Mouse (Mus musculus): Measurements from ENCODE around the gene Socs3.

The Socs3 gene

DNA sequence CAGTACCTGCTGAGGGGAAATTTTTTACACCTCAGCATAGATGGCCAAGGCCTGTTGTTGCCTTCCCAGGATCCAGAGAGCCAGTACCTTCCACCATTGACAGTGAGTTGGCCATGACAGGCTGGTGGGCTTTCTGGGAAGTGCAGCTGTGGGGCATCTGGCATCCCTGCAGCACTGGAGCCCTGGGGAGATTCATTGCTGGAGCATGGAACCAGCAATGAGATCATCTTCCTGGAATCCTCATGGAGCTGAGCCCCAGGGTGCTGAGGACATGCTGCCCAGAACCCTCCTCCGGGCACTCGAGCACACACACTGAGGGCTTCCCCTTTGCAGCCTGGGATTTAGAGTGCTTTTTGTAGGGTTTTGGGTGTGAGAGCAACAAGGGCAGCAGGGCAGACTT, 25.4 kb upstream of the Socs3 start:
- DNase-seq = no peak

DNA sequence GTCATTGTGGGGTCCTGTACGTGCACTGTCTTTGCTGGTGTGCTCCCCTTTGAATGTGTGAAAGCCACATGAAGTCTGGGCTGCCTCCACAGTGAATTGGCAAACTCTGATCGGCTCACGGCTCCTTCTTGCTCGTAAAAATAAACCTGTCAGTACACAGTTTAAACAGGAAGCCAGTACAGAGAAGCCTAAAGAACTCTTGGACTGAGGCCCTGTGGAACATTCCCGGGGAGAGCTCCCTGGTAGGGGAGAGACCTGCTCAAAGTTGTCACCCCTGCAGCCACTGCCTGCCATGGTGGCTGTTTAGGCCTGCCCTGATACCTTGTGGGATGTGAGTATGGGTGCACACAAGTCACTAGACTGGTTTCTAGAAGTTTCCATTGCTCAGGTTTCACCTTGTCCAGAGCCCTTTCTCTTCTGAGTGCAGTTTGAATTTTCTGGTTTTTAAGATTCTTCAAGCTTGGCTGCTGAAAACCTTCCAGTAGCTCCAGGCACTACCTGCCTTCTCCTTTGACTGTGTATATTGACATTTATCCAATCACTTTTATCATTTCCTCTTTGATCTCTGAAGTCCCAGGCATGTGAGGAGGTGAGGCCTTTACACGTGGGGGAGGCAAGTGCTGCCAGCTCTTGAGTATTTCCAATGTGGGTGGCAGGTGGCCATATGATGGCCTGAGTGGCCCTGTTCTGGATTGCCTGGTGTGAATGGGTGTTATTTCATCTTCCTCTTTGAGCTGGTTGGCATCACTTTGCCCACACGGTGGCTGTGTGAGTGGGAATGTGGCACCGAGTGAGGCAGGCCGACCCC, 24.6 kb upstream of the Socs3 start:
- DNase-seq = peak; percentile 36 to 70

DNA sequence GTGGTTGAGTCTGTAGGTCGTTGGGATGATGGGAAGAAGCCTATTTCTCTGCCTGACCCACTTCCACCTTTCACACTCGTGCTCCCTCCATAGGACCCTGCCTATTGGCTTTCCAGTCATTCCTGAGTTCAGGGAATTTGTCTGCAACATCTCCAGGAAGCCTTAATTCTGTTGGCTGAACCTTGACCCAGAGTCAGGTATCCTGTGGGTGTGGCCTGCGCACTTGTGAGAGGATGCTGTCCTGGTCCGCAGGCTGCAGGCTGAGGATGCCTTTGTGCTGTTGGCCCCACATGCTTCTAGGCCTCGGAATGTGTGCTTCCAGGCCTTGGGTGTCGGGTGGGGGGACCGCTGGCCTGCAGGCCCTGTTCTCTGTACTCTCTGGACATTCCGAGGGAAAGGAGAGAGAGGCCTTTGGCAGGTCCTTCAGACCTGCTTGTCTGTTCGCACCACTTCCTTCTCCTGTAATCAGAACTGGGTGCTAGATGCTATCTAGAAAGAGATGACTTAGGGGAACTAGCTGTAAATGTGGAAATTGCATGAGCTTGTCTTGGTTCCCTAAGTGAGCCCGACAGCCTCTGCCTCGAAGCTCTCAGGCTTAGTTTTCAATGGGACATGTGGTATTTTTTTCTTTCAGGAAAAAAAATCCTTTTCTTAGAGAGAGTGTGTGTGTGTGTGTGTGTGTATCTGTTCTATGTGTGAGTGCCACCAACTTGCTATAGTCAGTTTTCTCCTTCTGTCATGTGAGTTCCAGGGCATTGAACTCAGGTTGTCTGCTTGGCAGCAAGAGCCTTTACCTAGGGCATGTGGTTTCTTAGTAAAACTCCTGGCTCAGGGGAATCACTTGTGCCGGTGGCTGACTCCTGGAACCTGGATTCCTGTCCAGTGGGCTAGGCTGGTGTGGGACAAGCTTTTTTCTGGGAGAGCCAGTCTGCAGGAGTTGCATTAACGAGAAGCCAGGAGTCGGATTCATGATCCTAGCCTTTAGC, 23.6 kb upstream of the Socs3 start:
- no peak for DNase-seq

DNA sequence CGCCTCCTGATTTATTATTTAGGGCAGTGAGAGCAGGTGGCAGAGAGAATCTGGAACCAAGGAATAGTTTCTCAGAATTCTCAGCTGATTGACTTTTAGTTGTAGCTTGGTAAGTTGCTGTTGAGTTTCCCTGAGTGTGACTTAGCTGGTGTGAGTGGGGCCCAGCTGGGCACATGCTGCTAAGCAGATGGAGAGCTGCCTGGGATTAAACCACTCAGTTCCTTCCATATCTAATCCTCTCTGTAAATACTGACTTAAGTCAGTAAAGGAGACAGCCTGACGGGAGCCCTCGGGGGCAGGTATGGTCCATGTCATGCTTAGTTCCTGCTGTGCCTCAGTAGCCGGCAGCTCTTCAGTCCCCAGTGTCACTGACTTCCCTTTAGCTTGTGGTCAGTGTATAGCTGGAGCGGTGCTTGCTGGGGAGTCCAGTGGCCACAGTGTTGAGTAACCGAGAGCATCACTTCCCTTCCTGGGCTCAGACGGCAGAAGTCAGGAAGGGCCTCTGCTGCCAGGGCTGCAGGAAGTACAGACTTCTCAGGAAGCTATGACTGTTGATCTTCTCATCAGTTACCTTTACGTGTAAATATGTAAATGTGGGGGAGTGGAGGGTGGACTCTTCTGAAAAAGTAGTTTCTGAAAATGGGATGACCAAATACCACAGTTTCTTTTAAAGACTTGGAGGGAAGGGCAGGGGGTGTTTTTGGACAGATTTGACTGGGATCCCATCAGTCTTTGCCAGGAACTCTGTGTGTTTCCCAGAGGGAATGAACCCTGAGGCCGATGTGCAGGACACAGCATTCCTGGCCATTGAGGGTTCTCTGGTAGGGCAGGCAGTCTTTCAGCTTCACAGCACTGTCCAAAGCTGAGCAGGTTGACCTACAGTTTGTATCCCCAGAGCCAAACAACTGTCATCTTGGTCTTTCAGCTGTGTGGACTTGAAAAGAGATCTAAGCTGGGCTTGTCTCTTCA, 21.9 kb upstream of the Socs3 start:
- peak in 1 of 2 experiments; percentile 61 for DNase-seq

DNA sequence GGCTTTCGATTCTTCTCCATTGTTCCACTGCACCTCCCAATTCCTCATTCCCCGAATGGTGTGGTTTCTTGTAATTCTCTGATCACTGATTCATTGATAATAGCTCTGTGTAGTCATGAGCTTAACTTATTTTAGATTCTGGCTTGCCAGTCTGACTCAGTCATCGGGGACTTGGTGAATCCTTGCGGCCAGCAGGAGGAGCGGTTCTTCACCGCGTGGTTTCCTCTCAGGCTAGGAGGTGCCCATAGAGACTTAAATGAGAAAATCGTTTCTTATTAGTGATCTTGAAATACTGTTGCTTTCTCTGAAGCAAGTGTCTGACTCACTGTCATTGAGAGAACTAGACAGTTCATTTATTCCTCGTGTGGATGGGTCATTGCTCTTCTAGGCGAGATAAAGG, 20.1 kb upstream of the Socs3 start:
- DNase-seq = no peak

DNA sequence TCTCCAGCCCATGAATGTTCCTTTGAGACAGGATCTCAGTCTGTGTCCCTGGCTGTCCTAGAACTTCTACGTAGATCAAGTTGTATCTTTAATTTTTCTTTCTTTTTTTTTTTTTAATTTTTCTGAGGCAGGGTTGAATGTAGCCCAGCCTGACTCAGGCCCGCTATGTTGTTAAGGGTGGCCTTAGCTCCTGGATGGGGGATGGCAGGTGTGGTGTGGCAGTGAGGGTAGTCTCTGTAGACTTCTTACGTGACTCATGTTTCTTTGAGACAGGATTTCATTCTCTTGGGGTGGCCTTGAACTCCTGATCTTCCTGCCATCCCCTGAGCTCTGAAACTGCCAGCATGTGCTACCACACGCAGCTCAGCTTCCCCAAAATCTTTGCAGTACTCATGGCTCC, 19.4 kb upstream of the Socs3 start:
- no peak for DNase-seq

DNA sequence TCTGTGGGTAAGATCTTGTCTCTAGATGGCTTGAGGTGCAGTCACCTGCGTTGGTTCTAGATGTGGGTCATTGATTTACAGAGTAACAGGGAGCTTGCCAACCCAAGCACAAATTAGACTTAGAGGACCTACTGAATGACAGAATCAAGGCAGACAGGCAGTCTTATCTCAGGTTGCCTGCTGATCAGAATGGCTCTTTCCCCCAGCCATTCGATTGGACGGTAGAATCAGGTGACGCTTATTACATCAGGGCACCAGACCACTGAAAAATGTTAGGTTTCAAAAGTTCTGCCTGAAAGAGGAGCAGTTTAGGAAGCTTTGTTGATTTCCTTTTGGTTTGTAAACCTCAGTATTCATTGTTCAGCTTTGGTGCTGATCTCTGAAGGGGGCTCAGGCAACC, 18.1 kb upstream of the Socs3 start:
- peak in 1 of 2 experiments; percentile 44 for DNase-seq

DNA sequence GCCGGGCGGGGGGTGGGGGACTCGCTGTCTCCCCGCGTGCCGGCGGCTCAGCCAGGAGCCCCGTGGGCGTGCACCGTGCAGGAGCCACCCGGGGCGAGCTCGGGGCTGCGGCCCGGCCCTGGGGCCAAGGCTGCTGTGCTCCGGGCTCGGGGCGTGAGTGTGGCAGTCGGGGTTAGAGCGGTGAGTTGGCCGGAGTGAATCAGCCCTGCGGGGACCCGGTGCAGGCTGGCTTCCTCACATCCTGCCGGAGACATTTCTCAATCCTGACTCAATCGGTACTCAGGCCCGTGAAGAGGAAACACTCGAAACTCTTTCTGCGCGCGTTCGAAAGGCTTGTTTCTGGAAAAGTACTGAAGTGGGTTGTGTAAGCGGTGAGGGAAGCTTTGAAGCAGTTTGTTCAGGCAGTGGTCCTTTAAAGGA, 17.2 kb upstream of the Socs3 start:
- no peak for DNase-seq

DNA sequence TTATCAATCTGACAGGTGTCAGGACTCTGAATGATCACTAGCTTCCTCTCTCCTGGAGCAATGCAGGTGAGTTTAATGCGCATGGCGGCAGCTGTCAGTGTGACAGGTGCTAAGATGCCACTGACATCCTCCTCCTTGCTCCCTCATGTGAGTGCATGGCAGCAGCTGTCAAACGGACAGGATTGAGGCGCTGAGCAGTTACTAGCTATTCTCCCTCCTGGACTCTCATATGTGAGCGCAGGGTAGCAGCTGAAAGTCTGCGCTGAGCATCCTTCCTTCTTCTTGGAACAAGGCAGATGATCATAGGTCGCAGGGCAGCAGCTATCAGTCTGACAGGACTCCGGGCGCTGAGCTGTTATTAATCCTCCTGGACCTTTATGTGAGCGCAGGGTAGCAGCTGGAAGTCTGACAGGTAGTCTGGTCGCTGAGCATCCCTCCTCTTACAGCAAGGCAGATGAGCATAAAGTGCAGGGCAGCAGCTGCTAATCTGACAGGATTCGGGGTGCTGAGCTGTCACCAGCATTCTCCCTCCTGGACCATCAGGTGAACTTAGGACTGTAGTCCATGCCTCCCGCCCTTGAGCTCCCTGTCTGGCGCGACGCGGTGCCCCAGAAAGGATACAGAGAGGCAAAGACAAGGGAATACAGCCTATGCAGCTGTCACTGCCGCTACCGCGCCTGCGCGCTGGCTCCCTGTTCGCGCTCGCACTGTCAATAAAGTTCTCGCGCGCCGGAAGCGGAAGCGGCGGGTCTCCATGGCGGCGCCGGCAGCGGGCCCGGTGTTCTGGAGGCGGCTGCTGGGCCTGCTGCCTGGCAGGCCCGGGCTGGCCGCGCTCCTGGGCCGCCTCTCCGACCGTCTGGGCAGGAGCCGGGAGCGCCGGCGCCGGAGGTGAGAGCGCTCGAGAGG, 16.5 kb upstream of the Socs3 start, which contains the start of gene Pgs1:
TSS of gene Pgs1 (plus strand) at position 167 of the 906 bp plus-strand sequence.
- DNase-seq = peak; percentile 90 to 94

DNA sequence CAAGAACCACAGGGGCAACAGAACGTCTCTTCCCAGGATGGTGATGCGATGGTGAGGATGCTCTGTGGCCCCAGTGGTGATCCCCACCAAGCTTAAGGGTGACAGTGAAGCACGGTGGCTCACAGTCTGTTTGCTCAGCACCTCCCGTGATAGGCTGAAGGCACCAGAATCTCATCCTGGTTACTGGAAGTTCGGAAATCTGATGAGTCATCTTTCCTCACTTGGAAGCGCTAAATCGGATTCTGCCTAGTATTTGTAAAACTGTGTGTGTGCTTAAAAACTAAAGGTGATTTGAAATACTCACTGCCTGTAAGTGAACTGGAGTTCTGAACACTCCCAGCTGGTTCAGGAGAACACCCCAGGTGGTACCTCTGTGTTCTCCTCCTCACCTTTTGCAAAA, 13.9 kb upstream of the Socs3 start:
- no peak for DNase-seq

DNA sequence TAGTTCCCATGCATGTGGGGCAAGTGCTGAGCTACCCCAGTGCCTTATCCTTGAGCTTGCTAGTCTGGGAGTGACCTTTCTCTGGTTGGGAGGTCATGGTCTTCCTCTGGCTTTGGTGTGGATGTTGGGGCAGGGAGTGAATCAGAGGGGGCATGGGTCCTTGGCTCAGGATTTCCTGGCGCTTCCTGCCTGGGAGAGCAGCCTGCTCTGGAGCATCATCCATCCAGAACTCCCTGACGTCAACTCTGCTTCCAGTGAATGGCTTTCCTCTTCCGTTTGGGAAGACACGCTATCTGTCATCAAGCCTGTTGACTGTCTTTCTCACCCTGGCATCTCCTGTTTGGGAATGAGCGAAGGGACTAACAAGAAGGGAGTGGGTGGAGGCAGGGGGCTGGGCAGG, 12.6 kb upstream of the Socs3 start:
- DNase-seq = peak; percentile 40 to 72

DNA sequence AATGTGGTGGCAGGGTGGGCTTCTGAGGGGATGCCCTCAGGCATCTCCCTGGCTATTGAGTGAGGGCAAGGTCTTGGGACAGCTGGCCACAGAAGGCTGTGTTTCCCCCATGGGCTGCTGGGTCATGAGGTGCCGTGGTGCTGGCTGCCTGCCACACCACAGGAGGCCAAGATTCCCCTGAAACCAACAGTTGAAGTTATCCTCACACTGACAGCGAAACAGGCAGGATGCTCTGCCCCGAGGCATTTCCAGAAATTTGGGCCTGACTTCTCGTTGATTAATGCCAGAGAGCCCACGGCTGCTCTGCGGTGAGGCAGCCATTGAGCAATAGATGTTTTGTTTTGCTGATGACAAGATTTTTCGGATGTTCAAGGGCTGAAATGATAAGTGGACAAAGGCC, 9.5 kb upstream of the Socs3 start:
- no peak for DNase-seq

DNA sequence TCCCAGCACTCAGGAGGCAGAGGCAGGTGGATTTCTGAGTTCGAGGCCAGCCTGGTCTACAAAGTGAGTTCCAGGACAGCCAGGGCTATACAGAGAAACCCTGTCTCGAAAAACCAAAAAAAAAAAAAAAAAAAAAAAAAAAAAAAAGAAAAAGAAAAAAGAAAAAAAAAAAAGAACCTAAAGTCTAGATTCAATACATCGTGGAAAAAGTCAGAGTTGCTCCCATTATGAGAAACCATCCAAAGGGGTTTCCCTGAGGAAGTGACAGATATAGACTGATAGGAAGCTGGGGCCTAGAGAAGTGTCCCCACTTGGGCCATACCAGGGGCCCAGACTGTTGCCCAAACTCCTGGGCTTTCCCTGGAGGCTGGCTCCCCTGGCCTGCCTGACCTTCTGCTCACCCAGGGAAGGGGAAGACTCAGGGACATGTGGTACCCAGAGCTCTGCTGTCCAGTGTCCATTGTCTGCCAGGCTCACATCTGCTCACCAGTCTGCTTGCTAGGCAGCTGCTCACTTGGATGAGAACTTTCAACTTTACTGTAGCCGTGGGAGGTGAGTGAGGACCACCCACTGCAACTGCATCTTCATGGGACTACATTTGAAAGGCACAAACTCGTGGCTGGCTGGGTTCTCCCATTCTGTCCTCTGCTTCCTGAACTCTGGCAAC, 8.0 kb upstream of the Socs3 start:
- no peak for DNase-seq

DNA sequence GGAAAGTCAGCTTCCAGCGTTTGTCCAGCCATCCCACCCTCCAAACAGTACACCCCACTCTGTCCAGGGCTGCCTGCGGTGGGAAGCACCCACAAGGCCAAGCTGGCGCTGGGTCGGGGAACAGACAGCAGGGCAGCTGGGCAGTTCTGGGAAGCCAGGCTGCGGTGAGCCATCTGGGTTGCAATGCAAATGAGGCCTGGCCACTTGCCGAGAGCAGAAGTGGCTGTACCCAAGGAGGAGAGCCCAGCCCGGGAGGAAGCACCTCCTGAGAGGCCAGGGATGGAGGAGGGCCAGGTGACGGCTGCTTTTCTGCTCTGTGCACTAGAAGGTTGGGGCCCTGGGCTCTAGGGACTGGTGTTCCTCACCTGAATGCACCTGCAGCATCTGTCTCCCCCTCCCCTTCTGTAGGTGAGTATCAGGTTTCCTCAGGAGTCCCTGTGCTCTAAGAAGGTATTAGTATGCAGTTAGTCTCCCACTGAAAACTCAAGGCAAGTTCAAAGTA, 6.3 kb upstream of the Socs3 start:
- DNase-seq = peak; percentile 76 to 79

DNA sequence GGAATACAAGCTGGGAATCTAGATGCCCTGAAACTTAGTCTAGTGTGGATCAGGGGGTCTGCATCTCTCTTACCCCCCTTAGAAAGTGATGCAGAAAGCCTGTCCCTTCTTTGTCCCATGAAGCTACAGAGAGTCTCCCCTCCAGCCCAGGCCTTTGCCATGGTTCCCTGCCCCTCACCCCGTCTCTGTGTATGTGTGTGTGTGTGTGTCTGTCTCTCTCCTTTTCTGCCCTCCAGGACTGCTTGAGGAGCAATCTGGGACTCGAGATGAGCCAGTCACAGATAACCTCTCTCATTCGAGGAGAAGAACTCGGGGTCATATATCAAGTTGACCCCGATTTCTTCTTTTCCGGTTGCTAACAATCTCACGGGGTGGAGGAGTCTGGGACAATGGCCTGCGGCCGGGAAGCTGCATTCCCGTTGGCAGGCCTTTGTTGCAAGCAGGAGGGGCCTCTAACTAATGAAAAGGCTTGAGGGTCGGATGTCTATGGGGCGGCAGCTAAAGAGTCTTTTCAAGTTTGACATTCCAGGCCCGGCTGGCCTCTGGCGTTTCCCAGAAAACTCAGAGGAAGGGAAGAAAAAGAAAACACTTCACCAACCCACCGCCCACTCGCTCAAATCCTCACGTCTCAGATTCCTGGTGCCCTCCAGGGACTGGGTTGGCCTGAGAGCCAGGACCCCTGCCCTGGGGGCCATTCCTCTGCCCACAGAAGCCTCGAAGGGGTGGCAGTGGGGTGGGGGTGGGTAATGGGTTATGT, 5.5 kb upstream of the Socs3 start:
- DNase-seq = no peak

DNA sequence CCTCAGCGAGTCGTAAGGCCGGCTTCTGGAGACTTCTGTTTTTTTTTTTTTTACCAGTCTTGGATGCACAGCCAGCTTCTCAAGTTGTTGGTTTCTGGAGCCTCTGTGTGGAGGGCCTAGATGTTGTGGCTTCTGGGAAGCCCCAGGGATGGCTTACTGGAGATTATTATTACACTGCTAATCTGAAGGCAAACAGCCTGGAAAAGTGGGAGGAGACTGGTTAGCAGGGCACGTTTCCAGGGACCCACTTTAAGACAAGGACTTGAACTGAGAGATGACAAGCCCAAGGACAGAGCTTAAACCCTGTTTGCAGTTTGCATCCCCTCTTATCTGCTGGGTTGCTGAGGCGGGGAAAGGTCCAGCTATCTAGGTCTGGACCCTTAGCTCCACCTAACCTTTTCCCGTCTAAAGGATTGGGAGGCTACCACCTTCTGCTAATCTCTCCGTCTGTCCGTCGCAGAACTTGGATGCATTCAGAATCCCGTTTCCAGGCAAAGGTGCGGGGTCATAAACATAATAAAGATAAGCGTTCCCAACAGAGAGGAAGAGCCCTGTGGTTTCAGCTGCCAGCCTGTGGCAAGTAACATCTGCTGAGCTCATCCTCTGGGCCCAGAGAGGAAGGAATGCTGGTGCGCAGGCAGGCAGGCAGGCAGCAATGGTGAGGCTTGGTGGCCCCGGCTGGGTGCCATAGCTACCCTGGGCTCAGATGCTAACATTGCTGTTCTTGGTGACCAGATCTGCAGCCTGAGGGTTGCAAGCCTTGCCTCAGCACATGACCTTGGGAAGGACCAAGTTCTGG, 4.7 kb upstream of the Socs3 start:
- DNase-seq = no peak

DNA sequence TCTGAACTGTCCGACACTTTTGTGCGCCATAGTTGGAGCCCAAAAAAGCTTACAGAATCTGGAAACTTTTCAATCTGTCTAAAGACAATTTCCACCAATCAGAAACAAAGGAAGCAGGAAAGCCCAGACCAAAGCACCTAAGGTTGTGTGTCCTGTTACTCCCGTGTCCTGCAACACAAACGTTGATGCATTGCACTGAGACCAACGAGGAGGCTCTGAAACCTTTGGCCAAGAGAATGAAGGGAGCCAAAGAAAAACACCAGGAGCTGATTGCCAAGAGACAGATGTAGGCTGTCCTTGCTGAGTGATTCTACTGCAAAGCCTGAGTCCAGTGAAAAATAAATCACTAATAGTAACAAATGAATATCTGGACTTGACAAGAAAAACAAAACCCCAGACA, 3.7 kb upstream of the Socs3 start:
- no peak for DNase-seq

DNA sequence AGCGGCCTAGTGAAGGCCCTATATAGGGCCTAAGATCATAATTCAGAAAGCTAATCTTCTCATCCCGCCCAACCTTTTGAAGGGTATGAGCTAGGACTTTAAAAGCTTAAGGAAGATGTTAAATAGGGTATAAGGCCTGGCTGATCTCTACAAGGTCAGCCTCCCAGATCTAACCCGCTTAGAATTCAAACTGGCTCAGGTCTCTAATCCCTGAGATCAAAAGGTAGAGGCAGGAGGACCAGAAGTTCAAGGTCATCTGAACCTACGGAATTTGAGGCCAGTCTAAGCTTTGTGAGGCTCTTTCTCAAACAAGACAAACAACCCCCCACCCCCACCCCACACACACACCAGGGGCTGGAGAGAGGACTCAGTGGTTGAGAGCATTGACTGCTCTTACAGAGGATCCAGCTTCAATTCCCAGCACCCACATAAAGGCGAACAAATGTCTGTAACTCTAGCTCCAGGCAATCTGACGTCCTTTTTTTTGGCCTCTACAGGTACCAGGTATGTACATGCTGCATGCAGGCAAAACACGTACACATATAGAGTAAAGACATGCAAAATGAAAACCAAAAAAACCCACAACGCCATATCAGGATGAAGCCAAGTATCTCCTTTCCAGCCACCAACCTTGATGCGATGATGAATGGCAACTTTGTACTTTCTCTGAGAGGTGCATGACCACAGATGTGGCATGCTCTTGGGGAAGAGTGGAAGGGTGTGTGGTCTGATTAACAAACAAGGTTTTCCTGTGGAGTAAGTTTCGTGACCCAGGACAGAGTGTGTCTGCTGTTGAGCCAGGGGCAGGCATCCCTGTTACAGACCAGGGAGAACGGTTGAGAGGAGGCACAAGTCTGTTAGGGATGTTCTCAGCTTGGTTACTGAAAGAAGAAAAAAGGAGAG, 3.1 kb upstream of the Socs3 start:
- DNase-seq = no peak

Data from kidney, postnatal 25 days (tissue).